Mouse (Mus musculus) fibroblast of lung, adult 2 months (primary cell): ENCODE data around the gene Fndc5.

Experiments
- DNase-seq: peaks from one replicate; pipeline ENCODE4 v3.0.0-alpha.2; 2011; ENCODE audit warnings: low read depth

Fndc5 gene

GRCm38 (mm10) chr4:129147552-129148103, 10.8 kb downstream of the Fndc5 start:
- no peak for DNase-seq

DNA sequence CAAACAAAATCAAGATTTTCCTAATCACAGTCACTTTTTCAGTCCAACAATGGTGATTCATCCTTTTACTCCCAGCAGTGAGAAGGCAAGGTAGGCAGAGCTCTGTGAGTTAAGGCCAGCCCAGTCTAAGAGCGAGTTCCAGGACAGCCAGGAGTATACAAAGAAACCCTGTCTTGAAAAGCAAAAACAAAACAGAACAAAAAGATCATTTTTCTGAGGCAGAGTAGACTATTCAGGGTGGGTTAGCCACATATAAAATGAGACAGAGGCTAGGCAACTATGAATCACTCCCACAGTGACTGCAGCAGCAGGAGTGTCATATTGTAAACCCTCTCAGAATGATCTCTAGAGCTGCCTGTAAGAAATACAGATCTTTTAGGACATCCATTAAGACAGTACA, 12.5 kb downstream of the Fndc5 start:
- peak; percentile 75 for DNase-seq

DNA sequence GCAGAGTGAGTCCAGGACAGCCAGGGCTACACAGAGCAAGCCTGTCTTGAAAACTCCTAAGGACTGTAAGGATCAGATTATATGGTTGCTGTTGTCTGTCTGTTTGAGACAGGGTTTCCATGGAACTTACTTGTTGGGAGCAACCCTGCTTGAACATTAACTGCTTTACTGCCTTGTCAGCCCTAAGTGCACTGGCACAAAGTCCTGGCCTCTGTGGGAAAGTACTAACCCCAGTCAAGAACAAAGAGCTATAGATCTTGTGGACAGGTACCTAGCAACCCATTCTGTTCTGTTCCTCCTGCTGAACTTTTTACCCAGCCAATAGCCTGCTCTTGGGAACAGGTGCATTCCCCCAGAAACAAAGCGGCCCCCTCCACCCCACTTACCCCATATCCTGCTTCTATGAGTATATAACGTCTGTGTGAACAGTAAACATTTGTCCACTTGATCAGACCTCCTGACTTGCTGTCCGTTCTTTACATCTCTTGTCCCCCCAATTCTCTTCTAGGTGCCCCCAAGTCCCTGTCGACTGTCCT, 14.5 kb downstream of the Fndc5 start:
- no peak for DNase-seq

DNA sequence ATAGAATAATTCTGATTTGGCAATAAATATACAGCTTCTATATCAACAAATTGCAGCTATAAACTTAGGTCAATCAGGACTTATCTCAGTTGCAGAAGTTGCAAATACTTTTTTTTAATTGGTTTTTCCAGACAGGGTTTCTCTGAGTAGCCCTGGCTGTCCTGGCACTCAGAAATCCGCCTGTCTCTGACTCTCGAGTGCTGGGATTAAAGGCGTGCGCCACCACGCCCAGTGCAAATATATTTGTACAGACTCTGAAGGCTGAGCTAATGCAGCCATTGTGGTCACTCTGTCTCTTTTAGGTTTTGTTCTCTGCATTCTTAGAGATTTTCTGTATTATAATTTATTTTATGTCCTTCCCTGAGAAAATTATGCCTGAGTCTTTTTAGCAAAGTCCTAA, 20.7 kb downstream of the Fndc5 start:
- DNase-seq = no peak

GRCm38 (mm10) chr4:129158549-129158948, 21.8 kb downstream of the Fndc5 start:
- DNase-seq = no peak

GRCm38 (mm10) chr4:129161076-129161475, 24.3 kb downstream of the Fndc5 start:
- DNase-seq = no peak

- no peak for DNase-seq
Observed at GRCm38 (mm10) chr4:129161581-129162255, 24.9 kb downstream of the Fndc5 start.

DNA sequence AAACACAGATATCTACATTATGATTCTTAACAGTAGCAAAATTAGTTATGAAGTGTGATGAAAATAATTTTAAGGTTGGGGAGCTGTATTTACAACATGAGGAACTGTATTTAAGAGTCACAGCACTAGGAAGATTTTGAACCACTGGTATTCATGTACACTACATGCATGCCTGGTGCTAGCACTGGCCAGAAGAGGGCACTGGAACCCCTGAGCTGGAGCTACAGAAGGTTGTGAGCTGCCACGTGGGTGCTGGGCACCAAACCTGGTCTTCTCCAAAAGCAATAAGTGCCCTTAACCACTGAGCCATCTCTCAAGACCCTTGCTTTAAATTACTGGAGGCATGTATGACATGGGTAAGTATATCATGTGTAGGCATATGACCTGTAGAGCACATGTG, 35.7 kb downstream of the Fndc5 start:
- DNase-seq = no peak

DNA sequence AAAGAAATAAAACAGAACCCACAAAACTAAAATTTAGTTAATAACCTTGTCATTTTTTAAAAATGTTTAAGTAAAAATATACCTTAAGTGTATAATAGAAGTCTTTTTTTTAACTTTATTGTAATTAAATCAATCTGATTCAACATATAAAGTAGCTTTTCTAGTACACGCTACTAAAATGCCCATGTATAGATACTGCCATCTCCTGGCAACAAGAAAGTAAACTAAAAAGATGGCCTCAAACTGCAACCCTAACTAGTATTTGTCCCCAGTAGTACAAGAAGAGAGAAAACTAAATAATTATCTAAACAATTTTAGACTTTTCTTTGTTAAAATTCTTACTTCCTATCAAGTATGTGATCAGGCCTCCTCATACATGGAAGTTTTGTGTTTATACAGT, 42.8 kb downstream of the Fndc5 start:
- no peak for DNase-seq

DNA sequence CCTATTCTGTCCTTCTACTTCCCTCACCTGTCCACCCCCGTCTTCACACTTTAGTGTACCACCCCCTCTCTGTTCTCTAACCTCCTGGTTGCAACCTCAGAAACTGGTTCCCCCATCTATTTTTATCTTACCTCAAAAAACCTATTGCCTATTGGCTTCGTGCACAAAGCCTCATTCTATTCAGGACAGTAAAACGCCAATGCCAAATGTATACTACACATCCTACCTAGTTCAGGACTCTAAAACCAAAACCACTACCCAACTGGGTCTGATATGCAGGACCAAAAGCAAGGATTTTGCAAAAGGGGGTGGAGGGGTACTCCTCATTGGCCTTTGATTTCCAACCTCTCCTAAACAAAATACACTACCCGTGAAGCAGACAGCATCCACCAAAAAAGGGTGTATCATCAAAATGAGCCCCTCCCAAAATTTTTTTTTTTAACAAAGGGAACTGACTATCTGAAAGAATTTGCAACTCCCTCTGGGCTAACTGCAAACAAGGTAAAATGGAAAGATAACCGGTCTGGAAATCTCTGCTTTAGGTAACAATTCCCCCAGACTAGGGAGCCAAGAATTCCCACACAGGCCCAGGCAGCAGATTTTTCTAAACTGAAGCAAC, 51.4 kb downstream of the Fndc5 start:
- no peak for DNase-seq

DNA sequence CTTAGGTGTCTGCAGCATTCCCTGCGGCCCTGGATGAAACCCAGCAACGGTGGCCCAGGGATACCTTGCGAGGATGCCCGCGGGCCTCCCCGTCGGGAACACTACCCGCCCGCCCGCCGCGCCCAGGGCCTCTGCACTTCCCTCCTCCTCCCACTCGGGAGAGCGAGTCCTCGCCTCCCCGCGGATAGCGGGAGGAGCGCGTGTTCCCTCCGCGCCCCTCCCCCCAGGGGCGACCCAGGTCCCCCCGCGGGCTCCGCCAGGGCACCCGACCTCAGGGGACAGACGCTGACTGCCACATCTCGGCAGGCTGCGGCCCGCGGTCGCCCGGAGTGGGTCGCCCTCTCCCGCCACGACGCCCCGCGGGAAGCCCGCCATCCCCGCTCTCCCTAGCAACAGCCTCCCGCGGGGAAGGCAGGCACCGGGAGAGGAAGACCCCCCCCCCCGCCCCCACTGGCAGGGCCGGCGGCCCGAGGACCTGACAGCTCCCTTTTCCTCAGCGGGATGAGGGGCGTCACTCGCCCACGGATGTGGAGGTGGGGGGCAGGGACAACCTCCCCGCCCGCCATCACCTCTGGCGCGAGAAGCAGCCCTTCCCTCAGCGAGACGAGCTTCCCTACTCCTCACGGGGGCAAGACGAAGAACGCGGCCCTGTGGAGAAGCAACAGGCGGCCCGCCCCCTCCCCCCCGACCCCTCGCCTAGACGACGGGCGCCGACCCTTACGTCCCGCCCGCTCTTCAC, 52.2 kb downstream of the Fndc5 start:
- DNase-seq = no peak

- DNase-seq = peak; percentile 92
Observed at GRCm38 (mm10) chr4:129189542-129190519, 53.0 kb downstream of the Fndc5 start, which contains the start of the genes S100pbp and Yars. S100pbp (minus strand) TSS chr4:129189727. Yars (plus strand) TSS chr4:129189760.

- no peak for DNase-seq
Observed at GRCm38 (mm10) chr4:129190538-129190937, 53.7 kb downstream of the Fndc5 start.

GRCm38 (mm10) chr4:129191691-129192090, 54.9 kb downstream of the Fndc5 start:
- DNase-seq = no peak
